Mouse (Mus musculus) kidney, postnatal 0 days (tissue): ENCODE data around the gene Acot13. TPM values are rescaled to one million over a fixed set of nuclear protein-coding genes. Genes with fewer than 3 reads are reported as not detected.
"Not testable (repeated sequence)": the region's sequence is repeated elsewhere in the genome, so short reads cannot be mapped to it uniquely, and the experiment has no call there.

Experiments used
- ATAC-seq: fragments of 200-750 bp; cut with Nextera tagmentation; replicated peaks from 2 replicates; pipeline ENCODE4 v1.8.0; 2017; ENCODE audit warnings: low read depth, moderate number of reproducible peaks, moderate TSS enrichment, moderate library complexity; ENCODE audit not compliant: low FRiP score
- DNase-seq: peaks from one replicate; pipeline ENCODE4 v3.0.0-alpha.2; 2016; ENCODE audit warnings: low spot score
- H3K27ac ChIP-seq: fragments of 300-500 bp; sonication (generic); 2 replicates; pipeline ENCODE4 v1.5.1; 2014; ENCODE audit warnings: mild to moderate bottlenecking
- H3K27me3 ChIP-seq: fragments of 300-500 bp; sonication (generic); 2 replicates; pipeline ENCODE4 v1.6.1; 2014; ENCODE audit warnings: low read length, mixed read lengths; ENCODE audit not compliant: insufficient read depth
- H3K36me3 ChIP-seq: fragments of 300-500 bp; sonication (generic); 2 replicates; pipeline ENCODE4 v1.6.1; 2014; ENCODE audit warnings: low read length, mixed read lengths; ENCODE audit not compliant: insufficient read depth
- H3K4me1 ChIP-seq: fragments of 300-500 bp; sonication (generic); replicated peaks from 2 replicates; pipeline ENCODE4 v1.6.1; 2014; ENCODE audit warnings: antibody characterized with exemption, low read length, mixed read lengths; ENCODE audit not compliant: insufficient read depth
- H3K4me2 ChIP-seq: fragments of 300-500 bp; sonication (generic); 2 replicates; pipeline ENCODE4 v1.6.1; 2014; ENCODE audit warnings: mild to moderate bottlenecking, low read length, moderate library complexity, mixed read lengths
- H3K4me3 ChIP-seq: fragments of 300-500 bp; sonication (generic); replicated peaks from 2 replicates; pipeline ENCODE4 v1.5.1; 2014; ENCODE audit warnings: low read depth, low read length
- H3K9ac ChIP-seq: fragments of 300-500 bp; sonication (generic); 2 replicates; pipeline ENCODE4 v1.6.1; 2014; ENCODE audit warnings: low read depth, low read length
- H3K9me3 ChIP-seq: fragments of 300-500 bp; sonication (generic); replicated peaks from 2 replicates; pipeline ENCODE4 v1.6.1; 2016; ENCODE audit warnings: low read length, inconsistent platforms, mixed read lengths
- CTCF ChIP-seq: IDR thresholded peaks from 2 replicates; pipeline ENCODE4 v1.5.1; 2016; ENCODE audit warnings: antibody characterized with exemption, low read depth, mild to moderate bottlenecking, moderate library complexity
- WGBS: fragments of 180-500 bp; shearing (Covaris S2); extraction: QIAGEN DNeasy Blood & Tissue Kit; methylation state at CpG from one replicate; pipeline ENCODE4 v1.1.7; 2014; 5-methylcytosine and 5-hydroxymethylcytosine counted together
- polyA plus RNA-seq: library from polyadenylated mRNA; unstranded; fragments of >200 nt; fragmentation: Nextera tagmentation; extraction: Ambion mirVana; gene quantifications from 2 replicates; pipeline ENCODE4 v1.2.1, GENCODE M21; 2015

Acot13 gene
- polyA plus RNA-seq, 1 experiment from 2014 or later = 244 TPM

- ATAC-seq (no peak), DNase-seq (no peak)
- Histone ChIP-seq H3K4me3 (no peak overlapping the region), H3K27me3 (no peaks in the 10 kb centered on the region), H3K27ac (no peak overlapping the region), H3K4me1 (no peaks in the 10 kb centered on the region), H3K36me3 (no peaks in the 10 kb centered on the region), H3K4me2 (no peak overlapping the region), H3K9ac (no peak overlapping the region), H3K9me3 (no peaks in the 10 kb centered on the region)
- WGBS = 79% methylated on average over 2 of the region's 2 CpGs
- no peak for TF ChIP-seq CTCF
Measured at GRCm38 (mm10) chr13:24851989-24852388, 20.6 kb upstream of the Acot13 start.

- WGBS = 56% methylated on average over 4 of the region's 4 CpGs
- DNase-seq = peak; percentile 38
- Histone ChIP-seq H3K4me1 (0 out of 2 replicates have a peak, but pooled peaks cover 5% of the 10 kb centered on the region), H3K9me3 (no peaks in the 10 kb centered on the region), H3K27me3 (no peaks in the 10 kb centered on the region), H3K4me3 (no peak overlapping the region), H3K4me2 (no peak overlapping the region), H3K27ac (no peak overlapping the region), H3K36me3 (no peaks in the 10 kb centered on the region), H3K9ac (no peak overlapping the region)
- no peak for TF ChIP-seq CTCF
- peak; percentile 68; the same call in 1 of the 2 replicates for ATAC-seq
Measured at GRCm38 (mm10) chr13:24849318-24849717, 18.0 kb upstream of the Acot13 start.

- Histone ChIP-seq H3K36me3 (no peaks in the 10 kb centered on the region), H3K9me3 (no peaks in the 10 kb centered on the region), H3K4me1 (0 out of 2 replicates have a peak, but pooled peaks cover 5% of the 10 kb centered on the region), H3K4me2 (peak within 1 kb of the TSS; percentile 69), H3K27ac (no peak within 1 kb of the TSS), H3K27me3 (no peaks in the 10 kb centered on the region), H3K9ac (peak within 1 kb of the TSS; percentile 4; the same call in 1 of the 2 replicates), H3K4me3 (peak within 1 kb of the TSS; percentile 34)
- 14% methylated on average over 40 of the region's 40 CpGs for WGBS
- TF ChIP-seq CTCF = no peak
- DNase-seq (peak; percentile 36), ATAC-seq (peak; percentile 73)
Measured at GRCm38 (mm10) chr13:24844983-24845955, 13.9 kb upstream of the Acot13 start, which contains the start of gene D130043K22Rik. TSS of gene D130043K22Rik (plus strand) at chr13:24845135.

GRCm38 (mm10) chr13:24841702-24842101, 10.4 kb upstream of the Acot13 start:
- no peak overlapping the region for H3K9ac ChIP-seq
- H3K36me3 ChIP-seq = no peaks in the 10 kb centered on the region; the same call in 1 of the 2 replicates
- H3K4me1 ChIP-seq = 0 out of 2 replicates have a peak, but pooled peaks cover 5% of the 10 kb centered on the region
- DNase-seq (no peak), ATAC-seq (no peak)
- no peaks in the 10 kb centered on the region for H3K9me3 ChIP-seq
- H3K4me2 ChIP-seq = no peak overlapping the region
- no peak for TF ChIP-seq CTCF
- WGBS = 61% methylated on average over 3 of the region's 3 CpGs
- no peak overlapping the region for H3K27ac ChIP-seq
- no peak overlapping the region for H3K4me3 ChIP-seq
- H3K27me3 ChIP-seq = no peaks in the 10 kb centered on the region

- Histone ChIP-seq H3K9me3 (no peaks in the 10 kb centered on the region), H3K4me2 (no peak overlapping the region), H3K27me3 (no peaks in the 10 kb centered on the region), H3K27ac (no peak overlapping the region), H3K36me3 (no peaks in the 10 kb centered on the region; the same call in 1 of the 2 replicates), H3K4me1 (0 out of 2 replicates have a peak, but pooled peaks cover 2% of the 10 kb centered on the region), H3K4me3 (no peak overlapping the region), H3K9ac (no peak overlapping the region)
- WGBS = 46% methylated on average over 3 of the region's 3 CpGs
- no peak for DNase-seq
- TF ChIP-seq CTCF = no peak
- ATAC-seq = no peak
Measured at GRCm38 (mm10) chr13:24839831-24840230, 8.5 kb upstream of the Acot13 start.

- H3K27me3 ChIP-seq, H3K9me3 ChIP-seq, ATAC-seq, H3K4me2 ChIP-seq, H3K36me3 ChIP-seq, H3K4me3 ChIP-seq, H3K4me1 ChIP-seq, H3K9ac ChIP-seq, DNase-seq, H3K27ac ChIP-seq: not testable (repeated sequence)
- WGBS = 93% methylated on average over 8 of the region's 8 CpGs
Measured at GRCm38 (mm10) chr13:24837765-24838164, 6.4 kb upstream of the Acot13 start.
